Mouse (Mus musculus) stomach, postnatal 0 days (tissue): ENCODE data around the gene Dnajc8.

Experiments used
- CTCF ChIP-seq: IDR thresholded peaks from 2 replicates; pipeline ENCODE4 v1.5.1; 2016; ENCODE audit warnings: antibody characterized with exemption, low read depth, mild to moderate bottlenecking, moderate library complexity
- EP300 ChIP-seq: optimal IDR thresholded peaks from 2 replicates; pipeline ENCODE3; 2016; ENCODE audit warnings: antibody characterized with exemption

GRCm38 (mm10) chr4:132512080-132512479 lies 23.3 kb upstream of the Dnajc8 start:
- no peak for TF ChIP-seq CTCF
- no peak for TF ChIP-seq EP300
